Mouse (Mus musculus) stomach, embryonic 15.5 days (tissue): ENCODE data around the gene Unc45a. TPM values are rescaled to one million over a fixed set of nuclear protein-coding genes. Genes with fewer than 3 reads are reported as not detected.
A peak's percentile ranks its signal among the peaks of the same experiment; 100 is the strongest.

Experiments
- ATAC-seq: fragments of 200-750 bp; cut with Nextera tagmentation; 2 replicates; pipeline ENCODE4 v1.8.0; 2017; ENCODE audit warnings: low read depth, moderate number of reproducible peaks, moderate TSS enrichment; ENCODE audit not compliant: insufficient read depth, low FRiP score
- H3K27ac ChIP-seq: fragments of 300-500 bp; sonication (generic); 2 replicates; pipeline ENCODE4 v1.5.1; 2015; ENCODE audit warnings: mild to moderate bottlenecking, inconsistent platforms
- H3K27me3 ChIP-seq: fragments of 300-500 bp; sonication (generic); replicated peaks from 2 replicates; pipeline ENCODE4 v1.6.1; 2015; ENCODE audit warnings: inconsistent platforms
- H3K36me3 ChIP-seq: fragments of 300-500 bp; sonication (generic); 2 replicates; pipeline ENCODE4 v1.6.1; 2015; ENCODE audit warnings: inconsistent platforms
- H3K4me1 ChIP-seq: fragments of 300-500 bp; sonication (generic); 2 replicates; pipeline ENCODE4 v1.6.1; 2015; ENCODE audit warnings: inconsistent platforms
- H3K4me2 ChIP-seq: fragments of 300-500 bp; sonication (generic); 2 replicates; pipeline ENCODE4 v1.6.1; 2015; ENCODE audit warnings: mild to moderate bottlenecking, inconsistent platforms
- H3K4me3 ChIP-seq: fragments of 300-500 bp; sonication (generic); replicated peaks from 2 replicates; pipeline ENCODE4 v1.5.1; 2015; ENCODE audit warnings: inconsistent platforms
- H3K9ac ChIP-seq: fragments of 300-500 bp; sonication (generic); 2 replicates; pipeline ENCODE4 v1.6.1; 2015; ENCODE audit warnings: inconsistent platforms
- H3K9me3 ChIP-seq: fragments of 300-500 bp; sonication (generic); 2 replicates; pipeline ENCODE4 v1.6.1; 2016; ENCODE audit warnings: inconsistent platforms
- WGBS: fragments of 180-500 bp; shearing (Covaris S2); methylation state at CpG from one replicate; pipeline ENCODE4 v1.1.7; 2015; 5-methylcytosine and 5-hydroxymethylcytosine counted together
- polyA plus RNA-seq: library from polyadenylated mRNA; unstranded; fragments of >200 nt; fragmentation: Nextera tagmentation; extraction: Ambion mirVana; gene quantifications from 2 replicates; pipeline ENCODE4 v1.2.1, GENCODE M21; 2015

Unc45a gene
- polyA plus RNA-seq, 1 experiment from 2014 or later, result 38.3 TPM

DNA sequence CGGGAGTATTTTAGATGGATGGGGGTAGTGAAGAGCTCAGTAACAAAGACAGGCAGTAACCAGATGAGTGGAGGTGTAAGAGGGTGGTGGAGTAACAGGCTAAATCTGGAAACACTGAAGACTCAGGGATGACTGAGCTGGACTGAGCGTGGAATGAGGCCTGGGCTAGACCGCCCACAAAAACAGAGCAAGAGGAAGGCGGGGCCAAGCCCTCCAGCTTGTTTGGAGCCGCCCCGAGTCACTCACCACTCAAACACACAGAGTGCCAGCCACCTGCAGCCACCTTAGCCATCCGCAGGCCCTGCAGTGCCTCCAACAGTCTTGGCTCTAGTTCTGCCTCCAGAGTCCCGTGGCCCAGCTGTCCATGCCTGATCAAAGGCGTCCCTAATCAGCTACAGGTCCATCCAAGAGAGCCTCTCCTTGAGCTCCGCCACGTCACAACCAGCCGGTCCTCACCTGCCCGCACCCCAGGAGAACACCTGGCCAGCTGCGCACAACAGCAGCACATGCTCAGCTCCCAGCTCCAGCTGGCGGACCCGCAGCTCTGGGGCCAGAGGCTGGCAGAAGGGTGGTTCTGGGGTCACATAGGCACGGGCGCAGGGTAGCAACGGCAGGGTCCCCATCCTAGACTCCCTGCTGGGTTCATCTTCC is 20.8 kb downstream of the Unc45a start:
- Histone ChIP-seq H3K4me3 (no peak overlapping the region), H3K36me3 (peaks cover 12% of the 10 kb centered on the region), H3K4me1 (no peaks in the 10 kb centered on the region; the same call in 1 of the 2 replicates), H3K27me3 (no peaks in the 10 kb centered on the region), H3K4me2 (no peak overlapping the region), H3K27ac (no peak overlapping the region), H3K9me3 (no peaks in the 10 kb centered on the region), H3K9ac (no peak overlapping the region)
- 77% methylated on average over 18 of the region's 19 CpGs for WGBS
- ATAC-seq, result no peak

DNA sequence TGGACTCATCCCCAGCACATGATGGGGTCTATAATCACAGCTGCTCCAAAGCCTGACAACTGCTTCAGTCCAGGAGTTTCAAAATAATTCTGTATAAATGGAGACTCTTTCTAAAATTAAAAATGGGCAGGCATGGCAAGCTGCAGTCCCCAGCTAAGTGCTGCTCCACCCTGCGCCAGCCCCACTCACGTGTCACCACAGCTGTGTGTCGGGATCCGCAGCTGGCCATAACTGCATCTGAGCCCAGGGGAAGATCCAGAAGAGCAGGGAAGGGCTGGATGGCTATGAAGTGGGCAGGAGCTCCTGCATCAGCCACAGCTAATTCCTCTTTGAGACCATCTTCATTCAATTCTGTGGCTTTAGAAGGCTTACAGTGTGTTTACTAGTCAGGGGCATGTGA is 22.1 kb downstream of the Unc45a start:
- H3K36me3 ChIP-seq, result peaks cover 24% of the 10 kb centered on the region
- H3K4me3 ChIP-seq, result no peak overlapping the region
- no peak overlapping the region for H3K27ac ChIP-seq
- H3K27me3 ChIP-seq, result no peaks in the 10 kb centered on the region
- H3K4me1 ChIP-seq, result no peaks in the 10 kb centered on the region; the same call in 1 of the 2 replicates
- H3K9ac ChIP-seq, result no peak overlapping the region
- H3K4me2 ChIP-seq, result no peak overlapping the region
- H3K9me3 ChIP-seq, result no peaks in the 10 kb centered on the region
- no peak for ATAC-seq
- 87% methylated on average over 4 of the region's 4 CpGs for WGBS

DNA sequence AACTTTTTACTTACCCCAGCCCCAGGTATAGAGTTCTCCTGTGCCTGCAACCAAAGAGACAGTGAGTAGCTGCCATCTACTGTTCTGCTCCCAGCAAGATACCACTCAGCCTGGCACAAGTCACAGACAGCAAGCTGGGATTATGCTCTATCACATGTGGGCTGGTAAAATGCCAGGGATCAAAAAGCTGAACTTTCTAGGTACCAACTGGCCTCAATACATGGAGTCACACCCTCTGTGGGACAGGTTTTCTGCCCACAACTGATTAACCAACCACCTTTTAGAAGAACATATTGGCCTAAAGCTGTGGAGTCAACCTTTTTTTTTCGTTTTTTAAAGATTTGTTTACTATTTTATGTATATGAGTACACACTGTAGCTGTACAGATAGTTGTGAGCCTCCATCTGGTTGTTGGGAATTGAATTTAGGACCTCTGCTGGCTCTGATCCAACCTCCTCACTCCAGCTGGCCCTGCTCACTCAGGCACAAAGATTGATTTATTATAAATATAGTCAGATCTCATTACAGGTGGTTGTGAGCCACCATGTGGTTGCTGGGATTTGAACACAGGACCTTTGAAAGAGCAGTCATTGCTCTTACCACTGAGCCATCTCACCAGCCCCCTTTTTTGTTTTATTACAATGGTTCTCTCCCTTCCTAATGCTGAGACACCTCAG is 23.2 kb downstream of the Unc45a start:
- Histone ChIP-seq H3K27me3 (no peaks in the 10 kb centered on the region), H3K4me3 (no peak overlapping the region), H3K9me3 (no peaks in the 10 kb centered on the region), H3K9ac (no peak overlapping the region), H3K27ac (no peak overlapping the region), H3K4me2 (no peak overlapping the region), H3K4me1 (no peaks in the 10 kb centered on the region; the same call in 1 of the 2 replicates), H3K36me3 (peaks cover 34% of the 10 kb centered on the region)
- no peak for ATAC-seq
- 55% methylated on average over 1 of the region's 1 CpGs for WGBS

DNA sequence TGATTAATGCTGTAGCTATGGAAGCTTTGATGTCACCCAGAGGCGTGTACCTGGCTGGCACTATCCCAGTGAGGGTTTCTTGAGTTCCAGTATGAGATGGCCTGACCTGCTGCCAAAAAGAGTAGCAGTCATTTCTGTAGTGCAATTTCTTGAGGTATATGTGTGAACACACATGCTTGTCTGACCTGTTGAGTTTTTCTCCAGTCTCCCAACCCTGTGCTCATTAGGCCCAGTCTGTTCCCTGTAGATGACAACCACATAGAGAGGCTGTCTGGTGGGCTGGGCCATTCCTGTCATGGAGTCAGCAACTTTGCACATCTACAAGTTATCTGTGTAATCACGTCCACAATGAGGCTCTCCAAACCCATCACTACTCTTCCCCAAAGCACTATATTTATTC is 25.1 kb downstream of the Unc45a start:
- WGBS, result 89% methylated on average over 2 of the region's 2 CpGs
- H3K9me3 ChIP-seq, result no peaks in the 10 kb centered on the region

DNA sequence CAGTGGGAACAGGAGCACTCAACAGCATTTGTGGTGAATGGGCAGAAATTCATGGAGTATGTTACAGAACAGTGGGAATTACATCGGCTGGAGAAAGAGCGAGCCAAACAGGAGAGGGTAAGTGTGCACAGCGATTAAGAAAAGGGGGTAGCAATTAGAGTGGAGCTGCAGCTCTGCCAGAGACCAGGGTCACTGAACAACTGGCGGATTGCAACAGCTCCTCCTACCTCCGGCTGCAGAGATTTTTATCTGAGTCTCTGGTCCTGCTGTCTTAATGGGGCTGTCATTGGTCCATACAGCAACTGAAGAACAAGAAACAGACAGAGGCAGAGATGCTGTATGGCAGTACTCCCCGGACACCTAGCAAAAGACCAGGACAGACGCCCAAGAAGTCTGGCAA is 30.0 kb downstream of the Unc45a start:
- Histone ChIP-seq H3K27me3 (no peaks in the 10 kb centered on the region), H3K9ac (no peak overlapping the region), H3K4me3 (no peak overlapping the region), H3K4me2 (no peak overlapping the region), H3K36me3 (peaks cover 83% of the 10 kb centered on the region), H3K27ac (no peak overlapping the region), H3K9me3 (no peaks in the 10 kb centered on the region), H3K4me1 (no peaks in the 10 kb centered on the region)
- WGBS, result 85% methylated on average over 7 of the region's 7 CpGs
- ATAC-seq, result no peak

More for the DNA sequence above, 25.1 kb downstream of the Unc45a start:
- Histone ChIP-seq H3K9ac (no peak overlapping the region), H3K4me2 (no peak overlapping the region), H3K27me3 (no peaks in the 10 kb centered on the region), H3K4me3 (no peak overlapping the region), H3K4me1 (no peaks in the 10 kb centered on the region; the same call in 1 of the 2 replicates), H3K36me3 (peaks cover 49% of the 10 kb centered on the region), H3K27ac (no peak overlapping the region)
- no peak for ATAC-seq

DNA sequence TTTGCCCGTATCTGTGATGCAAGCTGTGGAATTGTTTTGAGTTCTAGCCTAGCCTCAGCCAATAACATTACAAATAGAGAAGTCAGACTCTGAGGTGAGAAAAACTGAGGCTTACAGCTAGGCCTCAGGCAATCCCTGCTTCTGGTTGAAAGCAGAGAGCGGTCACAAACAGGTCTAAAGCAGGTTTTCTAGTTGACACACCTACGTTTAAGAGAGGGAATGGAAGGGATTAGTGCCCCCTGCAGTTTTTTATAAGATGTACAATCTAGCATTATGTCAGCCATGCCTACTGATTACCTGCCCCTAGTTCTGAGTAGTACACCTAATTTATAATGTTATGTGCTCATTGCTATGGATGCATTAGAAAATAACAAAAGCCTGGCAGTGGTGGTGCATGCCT is 33.0 kb downstream of the Unc45a start:
- peaks cover 82% of the 10 kb centered on the region for H3K36me3 ChIP-seq
- H3K9ac ChIP-seq, result no peak overlapping the region
- ATAC-seq, result no peak
- H3K9me3 ChIP-seq, result no peaks in the 10 kb centered on the region
- 74% methylated on average over 3 of the region's 3 CpGs for WGBS
- no peaks in the 10 kb centered on the region for H3K27me3 ChIP-seq
- no peak overlapping the region for H3K4me3 ChIP-seq
- H3K27ac ChIP-seq, result no peak overlapping the region
- H3K4me1 ChIP-seq, result no peaks in the 10 kb centered on the region
- H3K4me2 ChIP-seq, result no peak overlapping the region

DNA sequence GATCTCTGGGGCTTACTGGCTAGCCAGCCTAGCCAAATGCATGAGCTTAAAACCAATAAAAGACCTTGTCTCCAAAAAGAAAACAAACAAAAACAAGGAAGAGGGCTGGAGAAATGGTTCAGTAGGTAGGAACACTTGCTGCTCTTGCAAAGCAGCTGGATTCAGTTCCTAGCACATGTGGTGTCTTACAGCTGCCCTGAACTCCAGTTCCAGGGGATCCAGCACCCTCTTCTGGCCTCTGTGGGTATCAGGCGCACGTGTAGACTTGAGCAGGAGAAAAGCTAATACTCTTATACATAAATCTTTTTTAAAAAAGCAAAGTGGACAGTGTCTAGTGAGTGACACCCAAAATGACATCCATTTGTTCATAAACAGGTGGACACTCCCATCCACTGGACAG is 39.3 kb downstream of the Unc45a start:
- peaks cover 49% of the 10 kb centered on the region for H3K36me3 ChIP-seq
- no peak for ATAC-seq
- H3K9ac ChIP-seq, result no peak overlapping the region
- H3K4me3 ChIP-seq, result no peak overlapping the region
- no peaks in the 10 kb centered on the region for H3K27me3 ChIP-seq
- WGBS, result 90% methylated on average over 2 of the region's 2 CpGs
- 0 out of 2 replicates have a peak, but pooled peaks cover 5% of the 10 kb centered on the region for H3K4me1 ChIP-seq
- no peaks in the 10 kb centered on the region for H3K9me3 ChIP-seq
- no peak overlapping the region for H3K27ac ChIP-seq
- no peak overlapping the region for H3K4me2 ChIP-seq

DNA sequence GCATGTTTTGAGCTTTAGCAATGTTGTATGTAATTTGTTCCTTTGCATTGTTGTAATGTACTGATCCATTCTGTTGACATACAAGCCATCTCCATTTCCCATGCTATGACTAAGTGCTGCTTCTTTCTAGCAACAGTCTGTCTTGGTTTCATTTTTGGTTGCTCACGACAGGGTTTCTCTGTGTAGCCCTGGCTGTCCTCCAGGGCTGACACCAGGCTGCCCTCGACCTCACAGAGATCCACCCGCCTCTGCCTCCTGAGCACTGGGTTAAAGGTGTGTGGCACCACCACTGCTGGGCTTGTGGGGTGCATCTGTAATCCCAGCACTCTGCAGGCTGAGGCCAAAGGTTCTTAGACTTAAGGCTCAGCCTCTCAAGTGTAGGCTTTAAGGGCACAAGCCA is 41.2 kb downstream of the Unc45a start:
- no peak for ATAC-seq
- H3K4me1 ChIP-seq, result 0 out of 2 replicates have a peak, but pooled peaks cover 12% of the 10 kb centered on the region
- H3K9ac ChIP-seq, result no peak overlapping the region
- H3K4me3 ChIP-seq, result no peak overlapping the region
- WGBS, result 79% methylated on average over 3 of the region's 3 CpGs
- no peaks in the 10 kb centered on the region for H3K27me3 ChIP-seq
- no peaks in the 10 kb centered on the region for H3K9me3 ChIP-seq
- H3K4me2 ChIP-seq, result no peak overlapping the region
- H3K27ac ChIP-seq, result no peak overlapping the region
- H3K36me3 ChIP-seq, result peaks cover 34% of the 10 kb centered on the region

DNA sequence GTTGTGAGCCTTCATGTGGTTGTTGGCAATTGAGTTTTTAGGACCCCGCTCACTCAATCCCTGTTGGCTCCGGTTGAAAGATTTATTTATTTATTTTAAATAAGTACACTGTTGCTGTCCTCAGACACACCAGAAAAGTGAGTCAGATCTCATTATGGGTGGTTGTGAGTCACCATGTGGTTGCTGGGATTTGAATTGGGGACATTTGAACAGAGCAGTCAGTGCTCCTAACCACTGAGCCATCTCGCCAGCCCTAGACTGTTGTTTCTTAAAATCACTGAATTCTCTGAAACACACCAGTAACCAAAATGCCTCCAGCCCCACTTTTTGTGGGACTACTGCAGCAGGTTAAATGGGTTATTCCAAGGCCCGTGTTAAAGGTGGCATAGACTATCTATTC is 42.1 kb downstream of the Unc45a start:
- Histone ChIP-seq H3K4me1 (0 out of 2 replicates have a peak, but pooled peaks cover 12% of the 10 kb centered on the region), H3K36me3 (peaks cover 26% of the 10 kb centered on the region), H3K27me3 (no peaks in the 10 kb centered on the region), H3K9me3 (no peaks in the 10 kb centered on the region), H3K27ac (no peak overlapping the region), H3K9ac (no peak overlapping the region), H3K4me2 (no peak overlapping the region), H3K4me3 (no peak overlapping the region)
- no peak for ATAC-seq
- WGBS, result 94% methylated on average over 4 of the region's 4 CpGs

DNA sequence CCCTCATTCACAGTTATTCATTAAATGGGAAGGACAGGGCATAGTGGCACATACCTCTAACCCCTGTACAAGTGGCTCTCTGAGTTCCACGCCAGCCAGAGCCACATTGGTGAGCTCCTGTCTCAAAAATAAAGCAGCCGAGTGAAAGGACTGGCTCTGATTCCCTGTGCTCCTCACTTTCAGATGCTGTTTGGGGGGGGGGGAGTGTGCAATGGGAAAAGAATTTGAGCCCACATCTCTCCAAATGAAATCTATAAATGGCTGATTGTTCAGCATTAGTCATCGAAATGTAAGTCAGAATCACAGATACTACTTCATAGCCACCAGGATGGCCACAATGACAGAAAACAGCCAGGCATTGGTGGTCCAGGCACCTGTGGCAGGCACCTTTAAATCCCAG is 43.8 kb downstream of the Unc45a start:
- Histone ChIP-seq H3K36me3 (peaks cover 15% of the 10 kb centered on the region), H3K4me3 (no peak overlapping the region), H3K9ac (no peak overlapping the region), H3K27me3 (no peaks in the 10 kb centered on the region), H3K4me1 (0 out of 2 replicates have a peak, but pooled peaks cover 12% of the 10 kb centered on the region), H3K9me3 (no peaks in the 10 kb centered on the region), H3K27ac (no peak overlapping the region), H3K4me2 (peak overlapping the region; percentile 24; the same call in 1 of the 2 replicates)
- WGBS, result 80% methylated on average over 3 of the region's 3 CpGs
- ATAC-seq, result no peak

DNA sequence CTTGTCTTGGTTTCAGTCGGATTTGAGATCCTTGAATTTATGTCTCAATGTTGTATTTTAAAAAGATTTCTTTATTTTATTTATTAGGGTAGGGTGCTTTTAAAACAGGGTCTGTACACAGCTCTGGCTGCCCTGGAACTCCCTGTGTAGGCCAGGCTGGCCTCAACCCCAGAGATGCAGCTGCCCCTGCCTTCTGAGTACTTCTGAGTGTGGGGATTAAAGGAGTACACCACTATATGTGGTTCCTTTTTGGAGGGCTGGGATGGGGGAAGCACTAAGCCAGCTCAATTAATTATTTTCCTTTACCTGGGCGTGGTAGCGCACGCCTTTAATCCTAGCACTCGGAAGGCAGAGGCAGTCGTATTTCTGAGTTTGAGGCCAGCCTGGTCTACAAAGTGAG is 44.3 kb downstream of the Unc45a start:
- 0 out of 2 replicates have a peak, but pooled peaks cover 12% of the 10 kb centered on the region for H3K4me1 ChIP-seq
- no peak overlapping the region for H3K9ac ChIP-seq
- H3K27me3 ChIP-seq, result no peaks in the 10 kb centered on the region
- 90% methylated on average over 6 of the region's 6 CpGs for WGBS
- no peak for ATAC-seq
- peaks cover 10% of the 10 kb centered on the region for H3K36me3 ChIP-seq
- H3K27ac ChIP-seq, result no peak overlapping the region
- no peak overlapping the region for H3K4me3 ChIP-seq
- H3K9me3 ChIP-seq, result no peaks in the 10 kb centered on the region
- H3K4me2 ChIP-seq, result 0 out of 2 replicates have a peak overlapping the region, but pooled peaks have one; percentile 78
